Mouse (Mus musculus): Measurements from ENCODE around the gene Cfap77.

DNA sequence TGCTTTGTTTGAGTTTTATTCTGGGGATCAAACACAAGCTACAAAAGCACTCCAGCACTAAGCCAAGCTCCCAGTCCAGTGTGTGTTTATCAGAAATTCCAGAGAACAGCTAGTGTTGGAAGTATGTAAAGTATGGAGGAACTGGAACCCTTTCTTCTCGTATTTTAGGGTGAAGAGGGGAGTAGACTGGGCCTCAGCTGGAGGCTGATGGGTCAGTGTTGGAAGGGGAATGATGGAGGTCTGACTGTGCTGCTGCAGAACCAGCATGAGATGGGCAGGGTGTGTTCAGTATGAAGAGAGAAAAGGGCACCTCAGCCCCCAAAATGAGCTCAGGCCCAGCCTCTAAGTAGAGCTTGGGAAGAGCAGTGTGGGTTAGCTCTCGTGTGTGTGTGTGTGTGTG is 21.4 kb upstream of the Cfap77 start:
- TF ChIP-seq CTCF (IDR thresholded peaks at IDR 0.05; ENCODE audit: low read depth, low read length) (no peak), POLR2A (IDR thresholded peaks at IDR 0.05; ENCODE audit: borderline replicate concordance, low read depth, low read length) (no peak)
